Mouse (Mus musculus): ENCODE data around the gene Opcml.

- TF ChIP-seq POLR2A (IDR thresholded peaks at IDR 0.05; ENCODE audit: low read depth, low read length) = no peak
- TF ChIP-seq CTCF (IDR thresholded peaks at IDR 0.05; ENCODE audit: extremely low read depth, insufficient read length, insufficient replicate concordance, low read depth, low read length) = no peak
Measured at GRCm38 (mm10) chr9:28317881-28318280, 527.3 kb downstream of the Opcml start.

All from small intestine, adult 2 months (tissue).